Mouse (Mus musculus): Measurements from ENCODE around the gene Dusp2.

DNA sequence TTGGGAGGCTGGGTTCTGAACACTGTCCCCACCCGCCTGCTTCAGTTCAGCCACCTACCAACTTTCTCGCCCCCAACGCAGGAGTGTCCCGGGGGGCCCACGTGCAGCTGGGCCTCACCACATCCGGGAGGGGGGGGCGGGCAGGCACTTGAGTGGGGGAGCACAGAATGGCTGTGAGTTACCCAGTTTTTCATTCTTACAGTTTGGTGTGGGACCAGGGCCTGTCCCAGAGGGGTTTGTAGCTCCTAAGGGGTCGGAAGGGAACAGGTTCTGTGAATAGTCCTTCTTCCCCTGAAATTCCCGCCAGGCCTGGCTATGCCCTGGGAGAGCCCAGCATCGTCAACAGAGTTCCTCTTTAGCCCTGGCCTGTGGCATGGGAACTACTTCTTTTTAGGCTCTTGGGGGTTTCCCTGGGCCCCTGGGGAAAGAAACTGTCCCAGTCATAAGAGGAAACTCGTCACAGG is 849 bp upstream of the Dusp2 start:
- TF ChIP-seq EP300 (IDR thresholded peaks at IDR 0.05) = no peak
- no peak for TF ChIP-seq CTCF (IDR thresholded peaks at IDR 0.05)
